Mouse (Mus musculus): ENCODE measurements around the gene Apoc2.

Gene Apoc2

DNA sequence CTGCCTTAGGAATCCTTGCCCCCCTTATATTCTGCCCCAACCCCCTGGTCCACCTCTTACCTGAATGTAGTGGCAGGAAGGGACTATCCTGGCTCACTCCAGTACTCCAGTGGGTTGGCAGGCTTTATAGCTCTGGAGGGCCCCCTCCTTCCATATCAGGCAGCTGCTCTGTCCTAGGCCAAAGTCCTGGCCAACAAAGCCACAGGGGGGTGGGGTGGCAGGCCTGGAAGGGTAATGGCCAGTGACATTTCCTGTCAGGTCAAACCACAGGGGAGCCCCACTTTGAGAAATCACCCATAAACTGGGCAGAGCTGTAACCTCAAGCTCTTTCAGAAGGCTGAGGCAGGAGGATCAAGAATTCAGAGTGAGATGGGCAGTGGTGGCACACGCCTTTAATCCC lies 1.1 kb downstream of the Apoc2 start:
- no peak for DNase-seq

DNA sequence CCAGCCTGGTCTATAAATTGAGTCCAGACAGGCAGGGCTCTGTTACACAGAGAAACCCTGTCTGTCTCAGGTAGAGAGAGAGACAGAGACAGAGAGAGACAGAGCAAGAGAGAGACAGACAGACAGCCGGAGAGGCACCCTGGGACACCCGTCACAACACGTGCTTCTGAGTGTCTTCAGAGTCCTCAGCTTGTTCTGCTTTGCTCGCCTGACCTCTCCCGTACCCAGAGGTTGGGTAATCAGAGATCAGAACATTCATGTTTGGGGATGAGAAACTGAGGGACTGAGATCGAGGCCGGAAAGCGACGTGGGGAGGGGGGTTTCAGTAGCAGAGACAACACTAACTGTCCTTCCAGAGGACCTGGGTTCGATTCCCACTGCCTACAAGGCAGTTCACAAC lies 1.9 kb downstream of the Apoc2 start:
- no peak for DNase-seq

DNA sequence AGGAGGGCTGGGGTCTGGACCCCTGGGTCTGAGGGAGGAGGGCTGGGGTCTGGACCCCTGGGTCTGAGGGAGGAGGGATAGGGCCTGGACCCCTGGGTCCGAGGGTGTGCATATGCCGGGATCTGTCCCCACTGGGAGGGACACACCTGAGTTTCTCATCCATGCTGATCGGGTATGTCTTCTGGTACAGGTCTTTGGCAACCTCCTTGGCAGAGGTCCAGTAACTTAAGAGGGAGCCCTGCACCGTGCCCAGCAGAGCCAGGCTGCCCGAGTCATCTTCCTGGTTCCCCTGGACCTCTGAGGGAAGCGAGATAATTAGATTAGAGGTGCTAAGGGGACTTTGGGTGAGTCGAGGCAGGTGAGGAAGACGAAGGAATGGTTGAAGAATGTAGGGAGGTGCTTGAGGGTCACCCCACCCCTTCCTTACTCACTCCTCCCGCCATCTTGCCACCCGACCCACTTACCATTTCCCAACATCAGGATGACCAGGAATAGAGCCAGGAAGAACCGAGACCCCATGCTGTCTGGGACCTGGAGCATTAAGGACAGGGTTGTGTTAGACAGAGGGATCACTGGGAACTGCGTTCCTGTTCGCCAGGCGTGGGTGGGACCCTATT lies 4.5 kb downstream of the Apoc2 start:
- DNase-seq: no peak

DNA sequence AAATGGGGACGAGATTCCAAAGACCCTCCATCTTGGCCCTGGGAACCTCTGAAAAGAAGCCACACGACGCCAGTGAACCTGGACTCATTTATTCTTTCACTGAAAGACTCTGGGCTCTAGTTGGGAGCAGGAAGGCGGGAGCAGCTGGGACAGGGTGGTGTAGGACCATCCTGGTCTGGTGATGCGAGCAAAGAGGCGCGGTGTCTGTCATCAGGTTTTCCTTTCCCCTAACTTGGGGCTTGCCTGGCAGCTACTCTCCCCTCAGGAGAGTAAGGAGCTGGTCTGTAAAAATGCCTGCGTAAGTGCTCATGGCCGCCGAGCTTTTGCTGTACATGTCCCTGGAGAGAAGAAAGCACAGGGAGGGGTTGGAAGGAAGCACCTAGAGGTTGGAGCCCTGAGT lies 6.2 kb downstream of the Apoc2 start:
- DNase-seq: no peak

DNA sequence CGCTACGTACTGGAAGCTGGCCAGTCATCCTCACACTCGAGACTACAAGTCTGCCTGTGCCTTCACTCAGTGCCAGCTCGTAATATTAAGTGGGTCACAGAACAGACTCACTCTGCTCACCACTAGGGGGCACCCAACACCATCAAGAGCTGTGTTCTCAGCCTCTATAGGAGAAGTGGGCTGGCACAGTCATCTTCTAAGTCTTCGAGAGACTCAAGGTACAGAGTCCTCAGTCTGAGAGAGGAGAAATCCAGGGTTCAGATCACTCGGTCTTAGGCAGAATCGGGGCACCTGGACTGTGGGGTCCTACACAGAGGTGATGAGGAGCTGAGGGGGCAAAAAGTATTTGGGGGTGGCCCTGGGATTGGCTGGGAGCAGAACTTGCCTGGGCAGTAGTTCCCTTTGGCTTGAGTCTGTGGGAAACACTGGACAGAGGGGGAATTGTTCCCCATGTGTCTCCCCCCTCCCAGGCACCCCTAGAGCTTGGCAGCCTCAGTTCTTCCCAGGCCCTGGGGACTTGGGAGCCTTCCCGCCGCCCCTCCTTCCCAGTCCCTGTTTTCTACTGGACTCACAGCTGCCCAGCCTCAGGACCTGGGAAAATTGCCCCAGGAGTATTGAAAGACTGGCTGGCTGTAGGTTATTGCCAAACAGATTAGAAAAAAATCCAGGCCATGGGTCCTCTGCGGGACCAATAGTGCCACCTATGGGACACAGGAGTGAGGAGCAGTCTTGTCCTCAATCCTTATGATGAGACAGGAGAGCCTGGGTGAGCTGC lies 8.6 kb downstream of the Apoc2 start:
- DNase-seq: peak; percentile 95

DNA sequence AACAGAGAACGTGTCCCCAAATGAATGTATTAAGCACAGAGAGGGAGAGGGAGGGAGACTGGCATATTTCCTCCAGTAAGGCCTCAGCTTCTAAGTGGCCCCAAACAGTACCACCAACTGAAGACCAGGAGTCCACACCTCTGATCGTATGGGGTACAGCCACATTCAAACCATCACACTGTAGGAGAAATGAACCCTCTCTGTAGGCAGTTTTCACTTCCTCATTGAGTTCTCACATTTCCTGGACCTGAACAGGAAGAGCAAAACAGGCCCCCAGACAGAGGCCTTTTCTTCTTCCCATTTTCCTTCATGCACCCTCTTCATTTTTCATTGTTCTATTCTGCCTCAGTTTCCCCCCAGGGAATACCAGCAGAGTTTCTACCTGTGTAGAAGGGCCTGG lies 10.3 kb downstream of the Apoc2 start:
- no peak for DNase-seq

DNA sequence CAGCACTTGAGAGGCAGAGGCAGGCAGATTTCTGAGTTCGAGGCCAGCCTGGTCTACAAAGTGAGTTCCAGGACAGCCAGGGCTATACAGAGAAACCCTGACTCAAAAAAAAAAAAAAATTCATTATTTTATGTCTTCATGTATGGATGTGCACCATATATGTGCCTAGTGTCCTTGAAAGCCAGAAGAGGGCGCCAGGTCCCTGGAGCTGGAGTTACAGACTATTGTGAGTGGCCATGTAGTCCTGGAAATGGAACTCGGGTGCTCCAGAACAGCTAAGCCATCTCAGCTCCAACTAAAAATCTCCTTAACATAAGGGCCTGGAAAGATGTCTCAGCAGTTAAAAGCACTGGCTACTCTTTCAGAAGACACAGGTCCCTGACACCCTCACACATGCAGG lies 11.0 kb downstream of the Apoc2 start:
- no peak for DNase-seq

DNA sequence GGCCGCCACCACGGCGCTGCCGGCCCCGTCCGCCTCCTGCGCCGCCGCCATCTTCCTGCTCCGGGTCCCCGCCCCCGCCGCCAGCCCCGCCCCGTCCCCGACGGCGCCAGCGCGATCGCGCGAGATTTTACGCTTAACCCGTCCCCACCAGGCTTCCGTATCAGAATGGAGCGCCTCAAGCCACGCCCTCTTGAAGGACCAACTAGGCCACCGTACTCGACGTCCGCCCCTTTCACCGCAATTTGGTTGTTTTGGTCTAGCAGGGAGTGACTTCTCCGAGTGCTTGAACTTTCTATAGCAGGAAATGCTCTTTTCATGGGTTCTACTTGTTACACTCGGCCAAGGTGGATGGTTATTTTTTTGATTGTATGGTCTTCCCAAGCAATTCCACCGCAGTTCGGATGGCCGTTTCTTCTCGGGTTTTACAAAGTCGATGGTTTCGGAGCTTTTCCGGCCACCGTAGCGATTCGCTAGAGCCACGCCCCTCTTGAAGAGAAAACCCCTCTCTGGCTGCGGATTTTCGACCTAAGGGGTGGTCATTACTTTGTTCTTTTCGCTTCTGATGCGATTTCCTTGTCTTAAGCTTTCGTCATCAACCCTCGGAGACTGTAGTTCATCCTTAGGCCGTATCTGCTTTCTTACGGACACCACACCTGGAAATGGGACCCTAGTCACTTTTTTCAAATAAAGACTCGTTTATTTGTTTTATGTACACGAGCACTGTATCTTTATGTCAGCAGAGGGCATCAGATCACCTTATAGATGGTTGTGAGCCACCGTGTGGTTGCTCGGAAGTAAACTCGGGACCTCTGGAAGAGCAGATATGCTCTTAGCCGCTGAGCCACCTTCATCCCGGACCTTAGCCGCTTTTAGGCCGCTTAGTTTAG lies 12.5 kb downstream of the Apoc2 start, which contains the start of gene Clptm1:
Clptm1 (minus strand) TSS at position 79 of the 887 bp plus-strand sequence.
- peak; percentile 97 for DNase-seq

DNA sequence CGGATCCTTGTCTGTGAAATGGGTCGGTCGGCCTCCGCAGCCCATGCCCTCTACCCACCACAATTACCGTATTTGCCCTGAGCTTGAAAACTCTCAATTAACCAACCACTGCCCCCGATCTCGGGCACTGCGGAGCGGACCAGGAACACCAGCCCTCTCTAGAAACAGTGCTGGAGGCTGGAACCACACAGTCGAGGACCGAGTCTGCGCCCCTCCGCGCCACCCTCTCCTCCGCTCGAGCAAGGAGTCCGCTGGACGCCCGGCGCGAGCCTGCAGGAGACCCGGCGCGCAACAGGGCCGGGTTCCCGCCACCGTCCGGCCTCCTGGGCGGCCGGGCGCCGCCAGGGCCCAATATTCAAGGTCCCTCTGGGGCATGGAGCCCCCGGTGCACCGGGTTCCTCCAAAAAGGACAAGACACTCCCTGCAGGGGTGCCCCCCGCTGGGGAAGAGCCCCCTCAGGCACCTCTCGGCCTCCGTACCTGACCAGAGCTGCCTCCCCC lies 13.2 kb downstream of the Apoc2 start:
- no peak for DNase-seq

DNA sequence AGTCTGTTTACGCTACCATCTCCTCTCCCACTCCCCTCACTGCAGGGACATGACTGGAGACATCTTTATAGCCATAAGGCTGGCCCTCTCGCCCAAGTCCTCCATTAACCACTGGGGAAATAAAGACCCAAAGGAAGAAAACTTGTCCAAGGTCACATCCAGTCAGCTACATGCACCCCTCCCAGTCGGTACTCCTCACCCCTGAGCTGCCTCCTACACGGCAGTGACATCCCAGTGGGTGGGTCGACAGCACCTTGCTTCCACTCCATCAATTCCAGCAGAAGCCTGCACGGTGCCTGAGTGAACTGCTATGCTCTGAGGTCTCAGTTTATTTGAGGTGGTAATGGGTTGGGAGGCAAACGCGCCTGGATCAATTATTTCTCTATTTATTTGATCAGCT lies 13.8 kb downstream of the Apoc2 start:
- DNase-seq: no peak

DNA sequence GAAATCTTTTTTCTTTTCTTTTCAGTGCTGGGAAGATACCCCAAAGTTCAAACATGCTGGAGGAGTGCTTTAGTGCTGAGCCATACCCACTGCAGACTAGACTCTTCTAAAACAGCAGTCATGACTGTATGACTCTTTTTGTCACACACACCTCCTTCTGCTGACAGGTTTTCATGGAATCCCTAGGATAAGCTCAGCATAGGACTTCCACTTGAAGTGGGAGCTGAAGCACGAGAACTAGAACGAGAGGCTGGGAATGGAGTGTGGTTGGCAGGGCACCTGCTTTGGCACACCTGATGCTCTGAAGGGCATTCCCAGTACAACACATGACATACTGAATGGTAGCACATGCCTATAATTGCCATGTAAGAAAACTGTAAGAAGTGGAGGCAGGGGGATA lies 25.1 kb downstream of the Apoc2 start:
- DNase-seq: no peak

DNA sequence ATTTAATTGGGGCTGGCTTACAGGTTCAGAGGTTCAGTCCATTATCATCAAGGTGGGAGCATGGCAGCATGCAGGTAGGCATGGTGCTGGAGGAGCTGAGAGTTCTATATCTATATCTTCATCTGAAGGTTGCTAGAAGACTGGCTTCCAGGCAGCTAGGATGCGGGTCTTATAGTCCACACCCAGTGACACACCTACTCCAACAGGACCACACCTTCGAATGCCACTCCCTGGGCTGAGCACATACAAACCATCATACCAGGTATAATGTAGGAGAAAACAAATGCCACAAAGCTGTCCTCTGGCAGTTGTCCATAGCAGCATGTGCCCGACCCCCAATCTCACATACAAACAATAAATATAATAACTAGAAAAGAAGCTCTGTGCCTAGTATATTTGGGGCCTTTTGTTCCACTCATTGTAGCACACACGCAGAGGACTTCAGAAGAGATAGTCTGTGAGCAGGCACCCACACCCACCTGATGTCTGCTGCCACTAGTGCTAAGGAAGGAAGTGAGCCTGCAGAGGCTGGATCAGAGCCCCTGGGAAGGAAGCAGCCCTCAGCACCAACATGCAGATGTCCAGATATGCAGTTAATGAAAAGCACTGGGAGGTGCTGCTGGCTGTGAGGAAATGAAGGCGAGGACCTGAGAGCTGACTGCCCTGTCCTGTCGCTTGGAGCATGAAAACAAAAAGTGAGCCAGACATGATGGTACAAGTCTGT lies 26.5 kb downstream of the Apoc2 start:
- no peak for DNase-seq

DNA sequence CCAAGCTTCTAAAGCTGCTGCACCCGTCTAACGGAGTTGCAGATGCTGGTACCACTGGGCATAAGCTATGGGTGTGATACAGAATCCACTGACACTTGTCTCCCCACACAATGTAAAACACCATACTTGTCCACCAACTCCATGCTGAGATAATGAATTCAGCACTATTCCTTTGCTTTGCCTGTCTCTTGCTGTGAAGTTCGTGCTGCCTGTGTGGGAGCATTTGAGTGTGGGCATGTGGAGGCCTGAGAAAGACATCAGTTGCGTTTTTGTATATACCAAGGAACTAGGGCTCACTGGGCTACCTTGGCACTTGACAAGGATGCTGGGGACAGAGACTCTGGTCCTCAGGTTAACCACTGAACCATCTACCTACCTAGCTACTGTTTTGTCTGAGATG lies 36.5 kb downstream of the Apoc2 start:
- DNase-seq: no peak

DNA sequence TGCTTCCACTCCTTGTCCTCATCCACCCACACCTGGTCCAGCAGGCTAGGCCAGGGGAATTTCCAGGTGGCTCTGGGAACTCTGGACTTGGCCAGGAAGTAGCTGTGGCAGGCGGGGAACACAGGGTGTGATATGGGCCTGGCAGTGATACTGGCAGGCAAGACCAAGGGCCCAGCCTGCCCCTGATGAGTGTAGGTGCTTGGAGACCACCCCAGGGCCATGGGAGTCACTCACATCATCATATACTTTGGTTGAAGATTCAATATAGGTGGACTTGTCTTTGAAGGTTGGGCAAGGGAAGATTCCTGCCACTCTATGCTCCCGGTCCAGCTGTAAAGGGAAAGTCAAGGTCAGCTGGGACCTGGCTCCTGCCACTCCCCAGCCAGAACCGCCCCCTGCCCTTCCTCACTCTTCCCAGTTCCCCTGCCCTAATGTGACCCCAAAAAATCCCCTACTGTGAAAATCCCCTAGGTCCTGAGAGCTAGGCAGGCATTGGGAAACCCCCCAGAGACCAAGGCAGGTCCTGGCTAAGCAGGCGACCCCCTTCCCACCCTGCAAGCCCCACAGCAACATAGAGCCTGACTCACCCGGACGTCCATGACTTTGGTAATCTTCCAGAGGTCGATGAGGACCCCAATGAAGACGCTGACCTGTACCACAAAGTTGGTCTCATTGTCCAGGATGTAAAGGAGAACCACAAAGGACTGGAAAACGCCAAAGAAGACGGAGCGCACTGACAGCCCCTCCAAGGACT lies 42.5 kb downstream of the Apoc2 start:
- DNase-seq: no peak

DNA sequence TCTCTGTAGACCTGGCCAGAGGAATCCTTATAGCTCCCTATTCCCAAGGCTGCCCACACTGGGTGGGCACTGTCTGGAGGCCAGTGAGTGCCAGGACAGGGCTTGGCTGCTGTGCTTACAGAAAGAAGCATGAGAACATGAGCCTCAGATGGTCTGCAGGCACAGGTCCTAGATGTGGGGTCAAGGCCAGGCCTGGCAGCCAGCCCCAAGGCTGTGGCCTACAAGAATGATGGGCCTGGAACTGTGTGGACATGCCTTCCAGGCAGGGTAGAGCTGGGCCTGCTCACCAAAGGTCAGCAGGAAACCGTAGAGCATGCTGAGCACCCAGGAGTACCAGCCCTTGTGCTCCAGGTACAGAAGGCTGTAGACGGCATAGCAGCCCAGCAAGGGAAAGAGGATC lies 43.1 kb downstream of the Apoc2 start:
- DNase-seq: no peak

DNA sequence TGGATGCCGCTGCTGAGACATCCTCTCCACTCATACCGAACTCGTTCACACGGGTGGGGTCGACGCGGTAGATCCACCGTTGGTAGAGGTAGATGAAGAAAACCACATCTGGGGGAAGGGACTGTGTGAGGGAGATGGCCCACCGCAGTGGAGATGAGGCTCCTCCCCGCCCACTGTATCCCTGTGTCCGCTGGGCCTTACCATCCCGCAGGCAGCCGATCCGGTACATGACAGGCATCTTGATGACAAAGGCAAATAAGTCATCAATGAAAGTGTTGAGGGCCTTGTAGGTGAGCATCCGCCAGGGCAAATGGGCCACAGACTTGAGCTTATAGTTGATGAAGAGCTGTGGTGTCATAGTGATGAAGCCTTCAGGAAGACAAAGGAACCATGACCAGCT lies 43.9 kb downstream of the Apoc2 start:
- no peak for DNase-seq

DNA sequence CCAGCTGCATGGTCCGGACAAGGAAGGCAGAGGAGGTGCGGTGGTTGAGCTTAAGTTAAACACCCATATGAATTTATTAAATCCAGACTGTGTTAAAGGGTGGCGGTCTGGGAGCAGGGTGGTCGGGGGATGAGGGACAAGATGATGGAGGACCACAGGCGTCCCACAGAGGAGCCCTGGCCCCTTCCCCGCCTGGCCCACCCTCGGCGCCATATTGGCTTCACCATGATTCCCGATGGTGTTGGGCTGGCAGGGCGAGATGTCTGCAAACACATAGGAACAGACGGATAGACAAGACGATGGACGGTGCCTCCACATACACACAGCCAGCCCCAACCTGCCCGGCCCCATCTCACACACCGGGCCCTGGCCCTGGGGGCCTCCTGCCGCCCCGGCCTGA lies 44.5 kb downstream of the Apoc2 start:
- no peak for DNase-seq

DNA sequence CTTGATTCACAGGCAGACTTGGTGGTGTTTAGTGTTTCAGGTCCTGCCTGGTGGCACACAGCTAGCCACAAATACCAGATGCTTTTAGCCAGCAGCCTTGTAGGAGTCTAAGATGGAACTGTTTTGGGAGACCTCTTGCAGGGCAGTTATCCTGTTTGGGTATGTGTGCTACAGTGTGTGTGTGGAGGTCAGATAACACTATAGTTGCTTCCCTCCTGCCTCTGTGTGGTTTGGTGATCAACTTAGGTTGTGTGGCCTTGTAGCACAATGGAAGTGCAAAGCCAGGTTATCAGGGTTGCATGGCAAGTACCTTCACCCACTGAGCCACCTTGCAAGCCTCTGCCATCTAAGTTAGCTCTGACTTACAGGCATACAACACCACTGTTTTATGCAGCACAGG lies 45.0 kb downstream of the Apoc2 start:
- DNase-seq: no peak

DNA sequence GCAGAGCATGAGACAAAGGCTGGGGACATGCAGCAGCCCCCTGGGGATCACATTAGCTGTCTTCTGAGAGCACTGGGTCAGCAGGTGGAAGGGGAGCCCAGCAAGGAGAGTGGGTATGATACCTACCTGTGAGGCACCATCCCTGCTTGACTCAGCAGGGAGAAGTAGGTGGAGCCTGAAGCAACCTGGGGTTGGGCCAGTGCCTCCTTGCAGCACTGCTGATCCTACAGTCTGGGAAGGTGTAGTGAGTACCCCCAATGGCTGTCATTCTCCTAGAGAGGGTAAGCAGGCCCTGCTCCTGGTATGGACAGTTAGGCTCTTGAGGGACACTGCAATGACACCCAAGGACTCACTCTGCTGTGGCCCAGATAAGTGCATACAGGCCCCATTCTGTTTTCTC lies 45.5 kb downstream of the Apoc2 start:
- DNase-seq: no peak

DNA sequence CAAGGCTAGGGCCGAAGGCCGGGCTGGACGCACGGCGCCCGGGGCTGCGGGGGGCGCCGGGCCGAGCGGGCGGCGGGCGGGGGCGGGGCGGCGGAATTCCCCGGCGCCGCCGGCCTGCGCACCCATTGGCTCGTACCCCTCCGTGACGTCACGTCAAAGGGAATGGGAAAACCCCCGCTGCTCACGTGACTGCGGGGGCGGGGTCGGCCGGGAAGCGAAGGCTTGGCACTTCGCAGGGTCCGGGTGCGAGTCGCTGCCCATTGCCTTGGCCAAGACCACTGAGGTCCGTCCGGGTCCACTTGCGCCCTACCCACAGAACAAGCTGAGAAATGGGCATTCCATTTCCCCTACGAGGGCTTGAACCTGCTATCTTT lies 48.4 kb downstream of the Apoc2 start, which contains the start of gene Relb:
Relb (minus strand) TSS at position 78 of the 374 bp plus-strand sequence.
- peak; percentile 90 for DNase-seq

DNA sequence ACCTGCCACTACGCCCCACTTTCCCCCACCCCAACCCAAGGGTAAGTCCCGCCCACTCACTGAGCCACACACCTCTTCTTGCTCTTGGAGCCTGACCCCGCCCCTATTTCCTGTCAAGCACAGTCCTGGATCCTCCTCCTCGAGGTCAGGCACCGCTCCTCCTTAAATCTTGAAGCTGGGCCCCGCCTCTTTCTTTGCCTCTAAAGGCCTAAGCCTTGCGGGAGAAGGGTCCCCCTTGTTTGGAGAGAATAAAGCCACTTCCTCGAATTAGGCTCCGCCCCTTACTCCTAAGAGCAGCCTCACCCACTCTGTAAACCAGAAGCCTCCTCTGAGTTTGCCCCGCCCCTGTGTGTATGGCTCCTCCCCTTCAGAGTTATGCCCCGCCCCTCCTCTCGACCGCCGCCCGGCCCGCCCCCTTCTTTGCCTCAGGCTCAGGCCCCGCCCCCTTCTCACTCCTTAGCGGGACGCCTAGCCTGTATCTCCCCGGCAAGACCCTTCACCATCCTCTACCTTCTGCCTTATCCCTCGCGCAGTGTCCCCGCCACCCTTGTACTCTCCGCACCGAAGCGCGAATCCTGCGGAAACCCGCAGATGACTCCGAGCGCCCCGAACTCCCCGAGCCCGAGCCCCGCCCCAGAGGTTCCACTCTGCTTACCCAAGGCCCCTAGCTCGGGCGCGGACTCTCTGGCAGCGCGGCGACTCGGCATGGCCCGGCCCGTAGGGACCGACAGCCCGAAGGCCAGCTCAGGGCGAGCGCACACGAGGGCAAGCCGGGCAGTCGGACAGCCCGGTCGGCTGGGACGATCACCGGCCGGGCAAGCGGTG lies 49.0 kb downstream of the Apoc2 start:
- peak; percentile 97 for DNase-seq
